Mouse (Mus musculus): Measurements from ENCODE around the gene Card10. TPM values are rescaled to one million over a fixed set of nuclear protein-coding genes. Genes with fewer than 3 reads are reported as not detected.

Card10 gene
- polyA plus RNA-seq, 1 experiment, result 0.73 TPM

DNA sequence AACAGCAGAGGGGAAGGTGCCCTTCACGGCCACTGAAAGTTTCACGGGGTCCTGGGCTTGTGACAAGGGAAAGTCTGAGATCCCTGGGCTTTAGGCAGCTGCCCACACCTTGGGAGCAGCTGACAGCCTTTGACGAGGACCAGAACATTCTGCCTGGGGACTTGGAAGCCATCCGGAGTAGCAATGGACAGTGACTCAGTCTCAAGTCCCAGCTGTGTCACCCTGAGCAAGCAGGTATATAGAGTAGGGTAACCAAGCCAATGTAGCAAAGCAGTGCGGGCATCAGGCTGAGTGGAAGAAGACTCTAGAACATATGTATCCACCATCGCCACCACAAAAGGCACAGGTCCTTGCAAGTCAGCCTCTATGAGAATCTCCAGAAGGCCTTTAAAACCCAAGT lies 65.7 kb downstream of the Card10 start:
- Histone ChIP-seq H3K79me2 (ENCODE audit: control insufficient read depth, insufficient read depth) (no peaks in the 10 kb centered on the region), H3ac (ENCODE audit: control insufficient read depth, insufficient read length, low read depth) (no peak overlapping the region), H3K4me3 (ENCODE audit: insufficient read depth, poor library complexity, severe bottlenecking) (no peak overlapping the region), H3K36me3 (ENCODE audit: control insufficient read depth, insufficient read depth) (no peaks in the 10 kb centered on the region), H3K79me3 (ENCODE audit: low read depth) (no peaks in the 10 kb centered on the region), H3K27me3 (ENCODE audit: control insufficient read depth, insufficient read depth, insufficient read length) (peaks cover 83% of the 10 kb centered on the region)
- no peak for TF ChIP-seq MAX (IDR thresholded peaks at IDR 0.05)

GRCm38 (mm10) chr15:78736681-78737100 lies 66.2 kb downstream of the Card10 start:
- H3K4me3 ChIP-seq (ENCODE audit: insufficient read depth, poor library complexity, severe bottlenecking), result no peak overlapping the region
- no peaks in the 10 kb centered on the region for H3K36me3 ChIP-seq (ENCODE audit: control insufficient read depth, insufficient read depth)
- H3ac ChIP-seq (ENCODE audit: control insufficient read depth, insufficient read length, low read depth), result no peak overlapping the region
- TF ChIP-seq MYOG (IDR thresholded peaks at IDR 0.05; ENCODE audit: control insufficient read depth, extremely low read depth, insufficient read length) (no peak), USF1 (IDR thresholded peaks at IDR 0.05; ENCODE audit: low read depth) (no peak), MAX (IDR thresholded peaks at IDR 0.05) (no peak)
- H3K79me2 ChIP-seq (ENCODE audit: control insufficient read depth, insufficient read depth), result no peaks in the 10 kb centered on the region
- no peaks in the 10 kb centered on the region for H3K79me3 ChIP-seq (ENCODE audit: low read depth)
- peaks cover 80% of the 10 kb centered on the region for H3K27me3 ChIP-seq (ENCODE audit: control insufficient read depth, insufficient read depth, insufficient read length)

- TF ChIP-seq MYOG (IDR thresholded peaks at IDR 0.05; ENCODE audit: control insufficient read depth, extremely low read depth, insufficient read length), result no peak
- TF ChIP-seq FOSL1 (IDR thresholded peaks at IDR 0.05; ENCODE audit: insufficient read depth, low read length, poor library complexity, severe bottlenecking), result no peak
- TF ChIP-seq CEBPB (IDR thresholded peaks at IDR 0.05; ENCODE audit: low read depth), result no peak
- TF ChIP-seq CTCF (IDR thresholded peaks at IDR 0.05; ENCODE audit: control insufficient read depth, insufficient read depth, insufficient read length), result no peak
- TF ChIP-seq USF1 (IDR thresholded peaks at IDR 0.05; ENCODE audit: low read depth), result no peak
- no peak for TF ChIP-seq MYOD1 (IDR thresholded peaks at IDR 0.05; ENCODE audit: control insufficient read depth, insufficient read length, low read depth)
- TF ChIP-seq MAX (IDR thresholded peaks at IDR 0.05), result no peak
These were observed 66.7 kb downstream of the Card10 start for GRCm38 (mm10) chr15:78736181-78736579.

DNA sequence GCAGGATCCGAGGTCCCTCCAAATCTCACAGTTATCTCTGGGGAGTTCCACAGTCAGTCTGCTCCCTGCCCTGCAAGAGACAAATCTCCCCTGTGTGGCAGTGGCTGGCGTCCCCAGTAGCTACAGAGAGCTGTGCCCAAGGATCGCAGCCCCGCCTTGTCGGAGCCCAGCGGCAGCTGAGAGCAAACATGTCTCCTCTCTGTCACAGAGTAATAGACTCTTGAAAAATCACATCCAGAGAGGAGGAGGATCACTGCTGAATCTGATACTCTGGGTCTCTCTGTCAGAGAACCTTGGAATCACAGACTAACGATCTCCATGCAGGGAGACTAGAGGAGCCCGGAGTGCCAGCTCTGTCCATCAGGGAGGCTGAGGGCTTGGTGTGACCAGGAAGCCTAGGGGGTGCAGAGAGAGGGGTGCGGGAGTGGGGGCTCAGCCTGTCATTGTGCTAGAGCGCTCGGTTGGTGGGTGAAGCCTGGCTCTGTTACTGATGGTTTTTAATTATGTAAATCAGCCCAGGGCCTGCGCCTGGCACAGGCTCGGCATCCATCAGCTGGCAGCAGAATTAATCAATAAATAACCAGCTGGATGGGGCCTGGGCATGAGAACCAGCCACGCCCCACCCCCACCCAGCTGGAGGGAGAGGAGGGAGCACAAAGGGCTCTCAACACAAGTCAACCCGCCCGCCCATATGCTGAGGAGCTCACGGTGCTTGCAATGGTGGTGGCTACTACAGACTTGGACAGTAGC lies 67.2 kb downstream of the Card10 start:
- TF ChIP-seq MYOD1 (IDR thresholded peaks at IDR 0.05; ENCODE audit: control insufficient read depth, insufficient read length, low read depth) (no peak), CTCF (IDR thresholded peaks at IDR 0.05; ENCODE audit: control insufficient read depth, insufficient read depth, insufficient read length) (no peak), USF1 (IDR thresholded peaks at IDR 0.05; ENCODE audit: low read depth) (no peak), CEBPB (IDR thresholded peaks at IDR 0.05; ENCODE audit: low read depth) (no peak), MAX (IDR thresholded peaks at IDR 0.05) (no peak), FOSL1 (IDR thresholded peaks at IDR 0.05; ENCODE audit: insufficient read depth, low read length, poor library complexity, severe bottlenecking) (no peak), MYOG (IDR thresholded peaks at IDR 0.05; ENCODE audit: control insufficient read depth, extremely low read depth, insufficient read length) (no peak)
- H3ac ChIP-seq (ENCODE audit: control insufficient read depth, insufficient read length, low read depth), result no peak overlapping the region
- H3K36me3 ChIP-seq (ENCODE audit: control insufficient read depth, insufficient read depth), result no peaks in the 10 kb centered on the region
- H3K27me3 ChIP-seq (ENCODE audit: control insufficient read depth, insufficient read depth, insufficient read length), result peaks cover 79% of the 10 kb centered on the region
- no peaks in the 10 kb centered on the region for H3K79me2 ChIP-seq (ENCODE audit: control insufficient read depth, insufficient read depth)
- no peaks in the 10 kb centered on the region for H3K79me3 ChIP-seq (ENCODE audit: low read depth)
- no peak overlapping the region for H3K4me3 ChIP-seq (ENCODE audit: insufficient read depth, poor library complexity, severe bottlenecking)

More at GRCm38 (mm10) chr15:78736181-78736579, 66.7 kb downstream of the Card10 start:
- Histone ChIP-seq H3ac (ENCODE audit: control insufficient read depth, insufficient read length, low read depth) (no peak overlapping the region), H3K4me3 (ENCODE audit: insufficient read depth, poor library complexity, severe bottlenecking) (no peak overlapping the region), H3K79me2 (ENCODE audit: control insufficient read depth, insufficient read depth) (no peaks in the 10 kb centered on the region), H3K27me3 (ENCODE audit: control insufficient read depth, insufficient read depth, insufficient read length) (peaks cover 78% of the 10 kb centered on the region), H3K36me3 (ENCODE audit: control insufficient read depth, insufficient read depth) (no peaks in the 10 kb centered on the region), H3K79me3 (ENCODE audit: low read depth) (no peaks in the 10 kb centered on the region)

- H3K4me3 ChIP-seq (ENCODE audit: insufficient read depth, poor library complexity, severe bottlenecking), result no peak overlapping the region
- peaks cover 69% of the 10 kb centered on the region for H3K27me3 ChIP-seq (ENCODE audit: control insufficient read depth, insufficient read depth, insufficient read length)
- TF ChIP-seq USF1 (IDR thresholded peaks at IDR 0.05; ENCODE audit: low read depth) (no peak), CEBPB (IDR thresholded peaks at IDR 0.05; ENCODE audit: low read depth) (no peak), MYOG (IDR thresholded peaks at IDR 0.05; ENCODE audit: control insufficient read depth, extremely low read depth, insufficient read length) (no peak), MYOD1 (IDR thresholded peaks at IDR 0.05; ENCODE audit: control insufficient read depth, insufficient read length, low read depth) (no peak), CTCF (IDR thresholded peaks at IDR 0.05; ENCODE audit: control insufficient read depth, insufficient read depth, insufficient read length) (no peak), FOSL1 (IDR thresholded peaks at IDR 0.05; ENCODE audit: insufficient read depth, low read length, poor library complexity, severe bottlenecking) (no peak), MAX (IDR thresholded peaks at IDR 0.05) (no peak)
- H3ac ChIP-seq (ENCODE audit: control insufficient read depth, insufficient read length, low read depth), result no peak overlapping the region
- no peaks in the 10 kb centered on the region for H3K36me3 ChIP-seq (ENCODE audit: control insufficient read depth, insufficient read depth)
- no peaks in the 10 kb centered on the region for H3K79me2 ChIP-seq (ENCODE audit: control insufficient read depth, insufficient read depth)
- H3K79me3 ChIP-seq (ENCODE audit: low read depth), result no peaks in the 10 kb centered on the region
These were observed 71.0 kb downstream of the Card10 start for GRCm38 (mm10) chr15:78731830-78732229.

GRCm38 (mm10) chr15:78730315-78731049 lies 72.4 kb downstream of the Card10 start:
- no peak for TF ChIP-seq CEBPB (IDR thresholded peaks at IDR 0.05; ENCODE audit: low read depth)
- Histone ChIP-seq H3K4me3 (ENCODE audit: insufficient read depth, poor library complexity, severe bottlenecking) (no peak overlapping the region), H3K36me3 (ENCODE audit: control insufficient read depth, insufficient read depth) (no peaks in the 10 kb centered on the region), H3K79me2 (ENCODE audit: control insufficient read depth, insufficient read depth) (no peaks in the 10 kb centered on the region), H3K27me3 (ENCODE audit: control insufficient read depth, insufficient read depth, insufficient read length) (peaks cover 69% of the 10 kb centered on the region), H3ac (ENCODE audit: control insufficient read depth, insufficient read length, low read depth) (no peak overlapping the region), H3K79me3 (ENCODE audit: low read depth) (no peaks in the 10 kb centered on the region)

Measured in C2C12 (cell line).